Mouse (Mus musculus) ES-E14 (cell line): ENCODE measurements at regions not wholly inside any gene's neighbourhood (a gene's known extent, or its start where the extent isn't known, plus 50 kb on each side); places are given as distances from the start of the nearest gene placed in this dataset.

Experiments used
- DNase-seq: peaks from one replicate; pipeline ENCODE4 v3.0.0-alpha.2; 2013; ENCODE audit warnings: low read depth, low spot score
- H3K27ac ChIP-seq: 2 replicates; pipeline ENCODE4 v1.5.1; 2012; ENCODE audit warnings: low read depth, mild to moderate bottlenecking, low read length, moderate library complexity, mixed read lengths; ENCODE audit not compliant: poor library complexity, insufficient read depth, severe bottlenecking
- H3K36me3 ChIP-seq: 2 replicates; pipeline ENCODE4 v1.6.1; 2012; ENCODE audit warnings: mild to moderate bottlenecking, low read length, moderate library complexity, mixed read lengths; ENCODE audit not compliant: control insufficient read depth, poor library complexity, insufficient read depth, severe bottlenecking
- H3K4me1 ChIP-seq, 2 experiments: fragments of 150-350 bp in 1 of 2; sonication (generic) in 1 of 2; 2 replicates each; pipeline ENCODE4 v1.6.1; 2012; ENCODE audit warnings: low read length in 2 of 2, mild to moderate bottlenecking in 1 of 2, mixed read lengths in 1 of 2; ENCODE audit not compliant: control insufficient read depth in 2 of 2, insufficient read depth in 2 of 2, poor library complexity in 1 of 2
- H3K4me3 ChIP-seq, 2 experiments: fragments of 150-350 bp in 1 of 2; sonication (generic) in 1 of 2; 2 replicates each; pipeline ENCODE4 v1.5.1; 2012; ENCODE audit warnings: low read length in 2 of 2, low read depth in 1 of 2, mild to moderate bottlenecking in 1 of 2, mixed read lengths in 1 of 2; ENCODE audit not compliant: insufficient read depth in 1 of 2, poor library complexity in 1 of 2, severe bottlenecking in 1 of 2
- H3K9ac ChIP-seq: 2 replicates; pipeline ENCODE4 v1.6.1; 2012; ENCODE audit warnings: low read depth, mild to moderate bottlenecking, low read length, mixed read lengths; ENCODE audit not compliant: poor library complexity, insufficient read depth, severe bottlenecking
- H3K9me3 ChIP-seq: fragments of 150-350 bp; sonication (generic); 2 replicates; pipeline ENCODE4 v1.6.1; 2012; ENCODE audit warnings: low read depth, mild to moderate bottlenecking, low read length; ENCODE audit not compliant: control insufficient read depth, insufficient read depth
- CHD2 ChIP-seq: IDR thresholded peaks from 2 replicates; pipeline ENCODE4 v1.6.1; 2014; ENCODE audit warnings: mild to moderate bottlenecking, low read depth, low read length, inconsistent platforms
- HCFC1 ChIP-seq: IDR thresholded peaks from 2 replicates; pipeline ENCODE4 v1.6.1; 2012; ENCODE audit warnings: low read length, inconsistent platforms, borderline replicate concordance; ENCODE audit not compliant: insufficient read depth
- MAFK ChIP-seq: IDR thresholded peaks from 2 replicates; pipeline ENCODE4 v1.6.1; 2014; ENCODE audit warnings: mild to moderate bottlenecking, low read depth, low read length, inconsistent platforms; ENCODE audit not compliant: insufficient read depth
- ZC3H11A ChIP-seq: IDR thresholded peaks from 2 replicates; pipeline ENCODE4 v1.6.1; 2012; ENCODE audit warnings: low read depth, mild to moderate bottlenecking, inconsistent platforms, low read length, borderline replicate concordance
- ZNF384 ChIP-seq: IDR thresholded peaks from 2 replicates; pipeline ENCODE4 v1.6.1; 2012; ENCODE audit warnings: low read depth, low read length, inconsistent platforms
- in situ Hi-C, 2 experiments: fragments of 600-800 bp; cut with MboI; formaldehyde crosslinking; loops; one replicate each; pipeline ENCODE4 v1.15.1; 2025; ENCODE audit warnings: low sequenced_read_pairs in 2 of 2, inconsistent platforms in 1 of 2; ENCODE audit not compliant: unreplicated experiment in 2 of 2

GRCm38 (mm10) chr6:71050248-71050647 is 93.9 kb downstream of the Foxi3 start:
- Histone ChIP-seq H3K4me1 (no peaks in the 10 kb centered on the region), H3K9ac (no peak overlapping the region), H3K27ac (no peak overlapping the region), H3K36me3 (no peaks in the 10 kb centered on the region), H3K9me3 (no peaks in the 10 kb centered on the region), H3K4me3 (no peak overlapping the region)
- DNase-seq = no peak
- TF ChIP-seq CHD2 (no peak), MAFK (no peak), ZC3H11A (no peak), ZNF384 (no peak), HCFC1 (no peak)
- in situ Hi-C loops = no loop called here

DNA sequence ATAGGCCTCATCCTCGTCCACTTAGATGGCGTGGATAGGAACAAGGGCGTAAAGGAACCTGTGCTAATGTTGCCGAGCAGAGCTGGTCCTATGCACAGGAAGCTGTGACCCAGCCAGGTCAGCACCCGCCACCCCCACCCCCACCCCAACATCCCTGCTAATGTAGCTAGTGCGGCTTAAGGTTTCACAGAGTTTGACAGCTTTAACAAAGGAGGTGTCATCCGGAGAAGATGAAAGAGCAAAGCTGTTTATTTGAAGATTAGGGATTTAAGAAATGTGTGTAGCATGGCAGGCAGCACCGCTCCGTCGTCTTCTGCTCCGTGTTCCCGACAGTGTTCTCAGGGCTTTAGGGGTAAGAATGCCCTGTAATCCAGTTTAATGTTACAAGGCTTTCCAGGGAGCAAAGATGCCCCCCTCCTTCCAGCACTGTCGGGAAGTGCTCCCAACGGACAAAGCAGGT is 93.5 kb downstream of the Thnsl2 start:
- Histone ChIP-seq H3K9ac (no peak overlapping the region), H3K4me3 (no peak overlapping the region), H3K9me3 (no peaks in the 10 kb centered on the region), H3K36me3 (no peaks in the 10 kb centered on the region), H3K27ac (no peak overlapping the region), H3K4me1 (no peaks in the 10 kb centered on the region)
- TF ChIP-seq ZNF384 (no peak), CHD2 (no peak), MAFK (no peak), HCFC1 (no peak), ZC3H11A (no peak)
- no peak for DNase-seq
- in situ Hi-C loops = no loop called here

- in situ Hi-C loops = no loop called here
- no peak overlapping the region for H3K9ac ChIP-seq
These were observed 86.9 kb downstream of the Thnsl2 start for GRCm38 (mm10) chr6:71057209-71057858.

DNA sequence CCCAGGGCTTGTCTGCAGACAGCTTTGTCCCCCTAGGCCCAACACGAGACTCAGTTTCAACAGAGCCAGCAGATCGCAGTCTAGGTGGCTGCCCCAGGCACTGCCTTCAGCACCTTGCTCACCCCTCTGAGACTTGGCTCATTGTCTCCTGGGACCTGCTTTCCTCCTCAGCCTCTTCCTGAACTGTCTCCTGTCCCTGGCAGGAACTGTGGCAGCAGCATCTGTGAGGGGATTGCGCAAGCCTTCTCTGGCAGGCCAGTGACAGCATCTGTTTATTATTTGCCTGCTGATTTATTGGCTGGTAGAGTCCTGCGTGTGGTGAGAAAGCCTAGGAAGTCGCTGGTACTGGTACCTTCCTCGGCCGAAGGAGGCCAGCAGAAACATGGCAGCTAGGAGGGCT is 84.1 kb downstream of the Thnsl2 start:
- no peak overlapping the region for H3K27ac ChIP-seq
- in situ Hi-C loops = no loop called here
- no peak for DNase-seq
- no peaks in the 10 kb centered on the region for H3K9me3 ChIP-seq
- no peak overlapping the region for H3K9ac ChIP-seq
- TF ChIP-seq MAFK (no peak), CHD2 (no peak), ZNF384 (no peak), HCFC1 (no peak), ZC3H11A (no peak)
- no peaks in the 10 kb centered on the region for H3K4me1 ChIP-seq
- H3K36me3 ChIP-seq = no peaks in the 10 kb centered on the region
- no peak overlapping the region for H3K4me3 ChIP-seq

More at GRCm38 (mm10) chr6:71057209-71057858, 86.9 kb downstream of the Thnsl2 start:
- no peak for DNase-seq
- Histone ChIP-seq H3K9me3 (no peaks in the 10 kb centered on the region), H3K4me3 (no peak overlapping the region), H3K36me3 (no peaks in the 10 kb centered on the region), H3K4me1 (no peaks in the 10 kb centered on the region), H3K27ac (no peak overlapping the region)
- TF ChIP-seq ZNF384 = no peak
- no peak for TF ChIP-seq ZC3H11A
- TF ChIP-seq CHD2 = no peak
- no peak for TF ChIP-seq MAFK
- TF ChIP-seq HCFC1 = no peak

- Histone ChIP-seq H3K9ac (no peak overlapping the region), H3K27ac (no peak overlapping the region)
- in situ Hi-C loops = no loop called here
These were observed 81.3 kb downstream of the Thnsl2 start for GRCm38 (mm10) chr6:71062980-71063379.

More at GRCm38 (mm10) chr6:71062980-71063379, 81.3 kb downstream of the Thnsl2 start:
- no peaks in the 10 kb centered on the region for H3K36me3 ChIP-seq
- no peak for TF ChIP-seq HCFC1
- TF ChIP-seq ZC3H11A = peak; percentile 16; the same call in 1 of the 2 replicates
- no peak for TF ChIP-seq ZNF384
- TF ChIP-seq CHD2 = no peak
- TF ChIP-seq MAFK = no peak
- H3K9me3 ChIP-seq = no peaks in the 10 kb centered on the region
- no peaks in the 10 kb centered on the region for H3K4me1 ChIP-seq
- peak; percentile 37 for DNase-seq
- H3K4me3 ChIP-seq = no peak overlapping the region
